Mouse (Mus musculus) ovary, postnatal 10 days (tissue): ENCODE results near the gene Gm20671.
"Not testable (repeated sequence)": the region's sequence is repeated elsewhere in the genome, so short reads cannot be mapped to it uniquely, and the experiment has no call there.

Experiments used
- DNase-seq: peaks from one replicate; pipeline ENCODE4 v3.0.0; 2022; ENCODE audit warnings: low spot score

Gm20671 gene

DNA sequence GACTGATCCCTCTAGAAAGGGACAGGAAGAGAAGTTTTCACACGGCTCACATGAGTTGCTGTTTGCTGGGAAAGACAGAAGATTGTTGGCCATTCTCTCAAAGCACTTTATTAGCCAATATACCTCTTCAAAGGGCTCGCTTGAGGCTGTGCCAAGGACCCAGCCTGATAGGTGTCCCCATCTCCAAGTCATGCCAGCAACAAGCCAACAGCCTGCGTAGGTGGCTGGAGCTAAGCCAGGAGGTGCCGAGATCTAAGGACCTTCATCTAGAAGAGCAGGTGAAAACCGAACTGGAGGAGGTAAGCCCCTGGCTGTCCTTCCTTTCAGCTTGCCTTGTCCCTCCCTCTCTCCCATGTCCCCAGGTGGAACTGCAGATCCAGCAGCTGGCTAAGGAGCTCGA, 91.1 kb downstream of the Gm20671 start:
- no peak for DNase-seq

DNA sequence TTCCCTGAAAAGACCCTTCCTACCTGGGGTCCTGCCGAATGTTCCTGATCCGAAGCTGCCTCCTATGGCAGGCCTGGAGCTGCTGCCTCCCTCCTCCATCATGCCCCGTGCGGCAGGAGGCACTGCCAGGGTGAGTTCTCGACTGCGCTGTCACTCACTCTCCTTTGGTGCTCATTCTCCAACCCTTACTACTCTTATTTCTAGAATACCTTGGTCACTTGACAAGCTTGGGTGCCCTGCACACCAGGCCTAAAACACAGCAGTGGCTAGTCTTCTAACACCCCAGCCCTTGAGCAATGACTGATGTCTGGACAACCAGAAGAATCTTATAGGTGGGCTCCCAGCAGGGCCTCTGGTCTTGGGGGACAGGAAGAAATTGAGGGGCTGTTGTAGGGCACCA, 93.0 kb downstream of the Gm20671 start:
- DNase-seq, result not testable (repeated sequence)

DNA sequence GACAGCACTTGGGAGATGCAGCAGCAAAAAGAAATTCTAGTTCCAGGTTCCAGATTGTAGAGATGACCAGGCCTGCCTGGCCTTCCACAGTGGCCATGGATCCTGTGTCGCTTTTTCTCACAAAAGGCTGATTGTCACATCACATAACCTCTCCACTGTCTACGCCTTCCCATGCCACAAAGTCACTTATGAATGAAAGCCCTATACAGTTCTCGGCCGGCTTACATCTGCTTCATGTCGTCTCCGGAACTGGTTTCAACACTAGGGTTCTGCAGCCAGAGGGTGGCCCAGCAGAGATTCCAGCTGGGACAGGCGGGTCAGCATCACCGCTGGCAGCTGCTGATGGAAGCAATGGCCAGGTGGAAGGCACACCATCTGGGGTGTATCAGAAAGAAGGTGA, 98.1 kb downstream of the Gm20671 start:
- DNase-seq, result no peak

DNA sequence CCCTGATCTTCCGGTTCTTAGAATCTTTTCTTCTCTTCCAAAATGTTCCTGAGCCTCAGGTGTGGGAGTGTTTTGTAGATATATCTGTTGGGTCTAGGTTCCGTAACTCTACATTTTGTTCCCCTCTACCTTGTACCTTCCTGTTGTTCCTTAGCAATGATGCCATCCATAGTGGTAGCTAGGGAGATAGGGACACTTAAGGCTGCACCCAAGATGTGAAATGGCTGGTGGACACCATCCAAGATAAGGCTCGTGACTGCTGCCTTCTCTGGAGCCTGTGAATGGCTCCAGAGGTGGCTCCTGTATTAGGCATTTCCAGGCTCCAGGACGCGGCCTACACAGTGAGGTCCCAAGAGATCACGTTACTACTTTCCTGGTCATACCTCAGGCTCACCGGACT, 98.6 kb downstream of the Gm20671 start:
- no peak for DNase-seq

DNA sequence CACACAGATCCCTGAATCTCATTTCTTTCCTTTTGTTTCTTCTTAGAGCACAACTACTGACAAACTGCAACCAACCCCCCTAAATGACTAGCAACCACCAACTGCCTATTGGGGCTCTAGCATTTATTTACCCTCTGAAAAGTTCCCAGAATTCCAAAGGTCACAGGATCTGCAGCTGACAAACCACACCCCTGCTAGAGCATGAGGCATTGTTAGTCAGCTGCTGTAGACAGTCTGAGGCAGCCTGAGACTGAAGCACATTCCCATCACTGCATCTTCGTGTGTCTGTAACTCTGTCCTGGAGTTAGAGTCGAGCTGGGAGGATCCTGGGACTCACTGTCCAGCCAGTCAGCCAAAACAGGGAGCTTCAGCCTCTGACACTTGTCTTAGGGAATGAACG, 101.5 kb downstream of the Gm20671 start:
- DNase-seq, result not testable (repeated sequence)

DNA sequence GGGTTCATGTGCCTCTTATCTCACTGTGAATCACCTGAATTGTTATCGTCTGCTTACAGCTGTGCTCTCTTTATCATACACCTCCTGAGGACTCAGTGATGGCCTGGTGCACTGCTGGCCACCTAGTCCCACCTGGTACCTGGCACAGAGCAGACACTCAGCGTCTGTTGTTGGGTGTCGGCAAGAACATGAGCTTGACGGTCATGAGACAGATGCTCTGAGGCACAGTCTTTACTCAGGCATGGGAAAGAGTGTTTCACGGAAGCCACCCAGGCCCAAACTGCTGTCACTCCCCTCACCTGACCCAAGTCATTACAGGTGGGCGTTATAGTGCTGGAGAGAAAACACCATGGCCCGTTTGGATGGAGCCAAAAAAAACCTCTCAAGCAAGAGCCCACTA, 102.9 kb downstream of the Gm20671 start:
- no peak for DNase-seq

DNA sequence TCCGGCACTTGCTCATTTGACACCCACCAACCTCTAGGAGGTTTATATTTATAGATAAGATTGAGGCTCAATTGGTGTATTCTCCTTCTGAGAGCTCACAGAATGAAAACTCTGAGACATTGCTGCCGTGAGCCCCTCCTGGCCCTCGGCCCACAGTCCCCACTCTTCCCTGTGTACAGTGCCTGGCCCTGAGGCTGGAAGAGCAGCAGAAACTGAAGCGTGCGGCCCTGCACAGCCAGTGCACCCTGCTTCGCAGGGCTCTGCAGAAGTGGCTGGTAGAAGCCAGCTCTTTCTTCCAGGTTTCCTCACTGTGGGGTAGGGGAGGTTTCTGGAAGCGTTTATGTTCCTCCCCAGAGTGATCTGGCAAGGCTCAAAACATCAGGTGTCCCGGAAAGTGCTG, 104.2 kb downstream of the Gm20671 start:
- not testable (repeated sequence) for DNase-seq

DNA sequence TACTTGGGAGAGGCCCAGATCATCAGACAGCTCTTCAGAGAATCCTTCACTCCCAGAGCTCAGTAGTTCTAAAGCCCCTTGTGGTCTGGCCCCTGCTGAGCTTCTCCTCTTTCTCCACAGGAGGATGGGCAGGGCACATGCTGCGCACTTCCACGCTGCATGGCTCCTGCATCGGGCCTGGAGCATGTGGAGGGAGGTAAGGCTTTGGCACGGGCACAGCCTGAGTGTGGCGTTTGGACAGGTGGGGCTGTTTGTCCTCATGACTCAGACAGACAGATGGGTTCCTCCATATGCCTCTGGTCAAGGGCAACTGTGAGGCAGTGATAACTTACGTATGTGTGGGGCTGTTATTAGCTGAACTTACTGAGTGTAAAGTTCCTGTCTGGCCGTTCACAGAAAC, 104.6 kb downstream of the Gm20671 start:
- DNase-seq, result no peak

DNA sequence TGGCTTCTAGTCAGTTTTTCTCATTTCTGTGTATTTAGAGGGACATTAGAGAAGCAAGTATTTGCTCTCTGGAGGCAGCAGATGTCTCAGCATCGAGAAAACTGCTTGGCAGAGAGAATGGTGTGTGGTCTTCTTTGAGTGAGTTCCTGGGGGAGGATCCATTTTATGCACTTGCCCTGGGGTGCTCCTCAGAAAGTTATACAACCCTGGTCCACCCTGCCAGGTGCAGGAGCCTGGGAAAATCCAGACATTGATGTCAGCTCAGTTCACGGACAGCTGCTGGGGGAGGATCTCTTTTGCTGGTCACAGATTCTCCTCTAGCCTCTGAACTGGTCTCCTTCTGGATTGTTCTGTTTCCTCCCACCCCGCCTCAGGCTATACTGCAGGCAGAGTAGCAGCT, 105.6 kb downstream of the Gm20671 start:
- DNase-seq, result no peak

DNA sequence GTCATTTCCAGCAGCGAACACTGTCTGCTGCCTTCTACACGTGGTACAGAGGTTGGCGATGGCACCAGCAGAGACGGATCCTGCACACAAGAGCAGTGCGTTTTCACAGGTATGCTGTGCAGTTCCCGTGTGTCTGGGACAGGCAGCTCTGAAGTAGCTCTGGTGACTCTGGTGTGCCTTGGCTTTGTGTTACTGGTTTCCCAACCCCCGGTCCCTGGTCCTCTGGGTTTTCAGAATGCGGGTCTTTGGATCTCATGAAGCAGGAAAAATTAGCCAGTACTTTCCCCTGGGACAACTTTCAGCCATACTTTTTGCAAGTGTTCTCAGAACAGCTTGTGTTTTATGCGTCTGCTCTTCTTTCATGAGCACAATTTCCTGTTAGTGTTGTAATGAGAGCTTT, 106.5 kb downstream of the Gm20671 start:
- no peak for DNase-seq

DNA sequence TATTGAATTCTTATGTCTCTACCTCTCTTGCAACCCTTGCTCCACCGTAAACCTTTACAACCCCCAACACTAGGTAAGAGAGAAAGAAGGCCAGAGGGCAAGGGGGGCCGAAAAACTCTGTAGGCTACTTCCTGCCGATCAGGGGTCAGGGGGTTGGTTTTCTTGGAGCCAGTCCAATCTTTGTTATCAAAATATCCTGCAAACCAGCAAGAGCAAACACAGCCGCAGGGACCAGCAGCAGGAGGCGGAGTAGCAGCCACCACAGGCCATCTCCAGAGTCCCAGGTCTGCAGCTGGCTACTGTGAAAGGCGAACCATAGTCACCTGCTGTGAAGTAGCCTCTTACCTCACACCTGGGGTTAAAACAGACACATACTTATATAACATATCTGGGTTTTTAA, 108.0 kb downstream of the Gm20671 start:
- no peak for DNase-seq

DNA sequence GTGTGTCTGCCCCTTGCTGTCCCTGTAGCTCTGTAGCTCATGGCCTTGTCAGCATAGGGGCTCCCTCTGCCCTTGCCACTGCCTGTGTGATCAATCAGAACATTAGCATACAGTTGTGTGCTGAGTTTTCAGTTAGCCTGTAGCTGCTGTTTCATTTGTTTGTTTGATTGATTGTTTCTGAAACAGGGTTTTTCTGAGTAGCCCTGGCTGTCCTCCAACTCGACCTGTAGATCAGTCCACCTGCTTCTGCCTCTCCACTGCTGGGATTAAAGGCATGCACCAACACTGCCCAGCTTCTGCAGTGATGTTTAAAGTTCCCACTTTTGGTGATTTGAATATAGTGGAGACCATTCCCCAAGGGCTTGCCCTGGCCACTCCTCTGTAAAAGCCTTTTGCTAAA, 109.2 kb downstream of the Gm20671 start:
- no peak for DNase-seq

DNA sequence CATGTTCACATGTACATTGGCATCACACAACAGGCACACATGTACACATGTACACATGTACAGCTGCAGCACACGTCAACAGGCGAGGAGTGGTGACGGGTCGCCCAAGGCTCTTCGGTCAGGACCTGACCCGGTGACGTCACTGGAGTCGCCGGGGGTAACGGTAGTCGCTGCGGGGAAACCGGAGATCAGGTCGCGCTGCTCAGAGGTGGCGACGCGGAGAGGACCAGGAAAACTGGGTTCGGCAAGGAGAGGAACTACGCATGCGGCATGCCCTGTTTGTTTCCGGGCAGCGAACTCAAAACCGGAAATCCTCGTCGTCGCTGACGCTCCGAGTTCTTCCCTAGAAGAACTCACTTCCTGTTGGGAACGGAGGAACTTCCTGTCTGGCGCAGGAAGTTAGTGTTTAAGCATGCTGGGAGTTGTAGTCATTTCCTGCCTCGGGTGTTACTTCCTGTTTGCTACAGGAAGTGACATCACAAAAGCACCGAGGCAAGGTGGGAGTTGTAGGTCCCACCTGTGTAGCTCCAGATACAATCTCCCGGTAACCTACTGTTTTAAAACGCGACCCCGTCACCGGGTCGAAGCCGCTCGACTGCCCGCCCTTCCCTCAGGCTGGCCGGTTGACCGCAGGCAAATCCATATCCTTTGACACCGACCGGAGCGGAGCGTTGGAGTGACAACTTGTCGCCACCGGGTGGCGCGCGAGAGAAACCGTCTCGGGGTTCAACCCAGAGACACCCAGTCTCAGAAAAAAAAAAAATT, 113.0 kb downstream of the Gm20671 start:
- peak; percentile 74 for DNase-seq

DNA sequence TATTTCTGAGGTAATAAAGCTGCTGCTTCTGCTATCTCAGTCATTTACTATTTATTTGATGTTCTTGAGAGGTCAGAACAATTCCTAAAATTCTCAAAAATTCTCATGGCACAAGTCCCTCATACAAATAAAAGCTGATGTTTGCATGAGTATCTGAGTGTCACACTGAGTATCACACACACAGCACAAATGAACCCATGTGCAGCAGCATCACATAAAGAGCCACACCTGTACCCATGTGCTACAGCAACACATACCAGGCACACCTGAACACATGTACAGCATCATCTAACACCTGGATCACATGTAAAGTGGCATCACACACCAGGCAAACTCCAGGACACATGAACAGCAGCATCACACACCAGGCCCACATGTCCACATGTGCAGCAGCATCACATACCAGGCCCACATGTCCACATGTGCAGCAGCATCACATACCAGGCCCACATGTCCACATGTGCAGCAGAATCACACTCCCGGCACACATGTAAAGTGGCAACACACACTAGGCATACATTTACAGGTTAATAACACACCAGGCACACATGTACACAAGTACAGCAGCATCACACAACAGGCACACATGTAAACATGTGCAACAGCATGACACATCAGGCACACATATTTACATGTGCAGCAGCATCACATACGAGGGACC, 113.7 kb downstream of the Gm20671 start:
- DNase-seq, result no peak

DNA sequence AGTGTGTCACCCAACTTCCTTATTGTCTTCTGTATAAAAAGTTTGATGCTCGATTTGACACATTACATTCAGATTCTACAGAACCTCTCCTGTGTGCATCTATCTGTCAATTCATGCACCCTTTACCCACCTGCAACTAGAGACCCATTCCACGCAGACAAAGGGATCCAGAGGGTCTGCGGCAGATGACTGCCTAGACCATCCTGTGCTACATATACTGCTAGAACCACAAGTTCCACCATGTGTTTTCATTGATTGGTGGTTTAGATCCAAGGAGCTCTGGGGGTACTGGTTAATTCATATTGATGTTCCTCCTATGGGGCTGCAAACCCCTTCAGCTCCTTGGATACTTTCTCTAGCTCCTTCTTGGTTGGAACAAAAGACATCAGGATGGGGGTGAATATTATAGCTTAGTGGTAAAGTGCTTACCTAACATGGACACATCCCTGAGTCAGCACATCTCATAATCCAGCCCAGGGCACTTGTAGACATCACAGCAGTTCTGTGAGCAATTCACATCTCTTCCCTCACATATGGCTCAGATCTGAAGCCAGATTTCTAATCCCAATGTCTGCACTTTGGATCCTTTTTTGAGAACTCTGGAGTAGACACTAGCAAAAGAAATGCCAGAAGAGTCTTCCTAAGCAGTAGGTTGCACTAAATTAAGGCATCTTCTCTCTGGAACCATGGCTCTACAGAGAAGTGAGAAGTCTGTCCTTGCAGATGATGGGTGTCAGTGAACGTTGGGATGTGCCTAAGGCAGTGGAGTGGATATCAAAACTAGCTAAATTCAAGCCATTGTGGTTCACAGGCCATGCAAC, 114.5 kb downstream of the Gm20671 start:
- no peak for DNase-seq

DNA sequence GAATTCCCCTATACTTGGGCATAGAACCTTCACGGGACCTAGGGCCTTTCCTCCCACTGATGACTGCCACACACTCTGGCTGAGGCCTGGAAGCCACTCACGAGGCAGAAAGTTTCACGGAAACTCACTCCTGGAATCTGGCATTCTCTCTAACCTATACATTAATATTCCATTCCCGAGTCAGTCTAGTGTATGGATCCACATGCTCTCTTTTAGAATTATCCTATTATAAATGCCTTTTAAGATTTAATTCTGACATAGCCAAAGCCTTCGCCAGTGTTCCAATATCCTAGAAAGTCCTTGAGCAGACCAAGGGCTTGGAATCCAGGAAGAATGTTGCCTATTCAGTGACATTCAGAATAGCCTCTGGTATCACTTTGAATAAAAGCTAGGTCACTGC, 115.4 kb downstream of the Gm20671 start:
- DNase-seq, result no peak

DNA sequence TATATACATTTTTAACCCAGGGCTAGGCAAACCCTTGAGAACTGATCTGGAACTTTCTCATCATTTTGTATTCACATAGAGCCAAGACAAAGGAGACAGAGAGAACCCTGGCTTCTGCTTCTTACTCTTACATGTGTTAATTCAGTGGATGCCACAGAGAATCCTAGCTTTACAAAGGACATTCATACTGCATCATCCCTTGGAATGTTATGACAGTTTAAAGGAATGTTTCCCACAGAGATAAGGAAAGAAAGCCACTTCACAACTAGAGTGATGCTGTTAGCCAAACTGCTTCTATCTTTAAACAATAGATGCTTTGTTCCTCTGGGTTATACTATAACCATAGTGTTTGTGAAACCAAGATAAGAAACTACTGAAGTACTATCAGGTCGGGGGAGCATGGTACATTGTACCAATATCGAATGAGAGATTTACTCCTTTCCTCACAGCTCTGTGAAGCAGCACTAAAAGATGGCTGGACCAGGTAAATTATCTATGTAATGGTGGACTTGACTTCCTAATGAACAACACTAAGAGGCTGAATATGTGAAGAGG, 120.6 kb downstream of the Gm20671 start:
- no peak for DNase-seq

DNA sequence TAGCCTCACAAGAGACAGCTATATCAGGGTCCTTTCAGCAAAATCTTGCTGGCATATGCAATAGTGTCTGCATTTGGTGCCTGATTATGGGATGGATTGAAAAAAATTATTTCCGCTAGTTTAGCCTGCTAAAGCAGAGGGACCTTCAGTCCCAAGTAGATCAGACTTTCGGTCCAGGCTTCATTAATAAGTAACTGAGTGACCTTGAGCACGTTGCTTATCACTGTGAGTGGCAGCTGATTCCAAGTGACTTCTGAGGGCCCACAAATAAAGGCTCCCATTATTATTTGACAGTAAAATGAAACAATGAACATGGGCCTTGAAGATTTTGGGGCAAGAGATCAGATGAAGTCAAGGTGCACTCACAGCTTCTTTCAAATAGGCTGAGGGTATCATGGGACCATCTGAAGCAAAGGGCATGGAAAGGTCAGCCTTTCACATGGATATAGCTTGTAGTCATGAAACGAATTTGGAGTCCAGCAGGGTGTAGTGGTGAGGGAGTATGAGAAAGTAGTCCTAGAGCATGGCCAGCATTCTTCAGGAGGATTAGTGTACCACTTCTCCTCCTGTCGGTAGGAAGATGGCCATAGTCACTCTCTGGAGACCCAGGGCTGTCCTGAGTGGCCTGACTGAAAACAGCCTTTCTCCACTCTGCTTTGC, 129.6 kb downstream of the Gm20671 start:
- DNase-seq, result no peak

DNA sequence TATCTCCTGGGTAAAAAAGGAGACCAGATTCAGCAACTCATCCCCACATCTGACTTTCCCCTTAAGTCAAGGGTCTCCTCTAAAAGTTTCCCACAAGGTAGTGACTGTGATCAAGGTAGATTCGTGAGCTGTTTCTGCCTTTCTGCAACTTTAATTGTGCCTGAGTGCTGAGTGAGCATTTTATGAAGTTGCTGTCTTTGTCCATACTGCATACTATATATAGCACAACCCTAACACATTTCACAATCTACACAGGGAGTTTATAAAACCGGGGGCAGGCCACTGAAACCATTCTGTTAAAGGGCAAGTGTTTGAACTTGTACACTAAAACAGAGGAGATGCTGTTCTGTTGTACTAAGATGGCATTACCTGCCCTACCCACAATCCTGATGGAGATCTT, 133.5 kb downstream of the Gm20671 start:
- DNase-seq, result no peak
